Mouse (Mus musculus): ENCODE measurements around the gene Lnx1. TPM values are rescaled to one million over a fixed set of nuclear protein-coding genes. Genes with fewer than 3 reads are reported as not detected.

Gene Lnx1
- polyA plus RNA-seq, 1 experiment from 2014 or later, result 2.7 TPM

DNA sequence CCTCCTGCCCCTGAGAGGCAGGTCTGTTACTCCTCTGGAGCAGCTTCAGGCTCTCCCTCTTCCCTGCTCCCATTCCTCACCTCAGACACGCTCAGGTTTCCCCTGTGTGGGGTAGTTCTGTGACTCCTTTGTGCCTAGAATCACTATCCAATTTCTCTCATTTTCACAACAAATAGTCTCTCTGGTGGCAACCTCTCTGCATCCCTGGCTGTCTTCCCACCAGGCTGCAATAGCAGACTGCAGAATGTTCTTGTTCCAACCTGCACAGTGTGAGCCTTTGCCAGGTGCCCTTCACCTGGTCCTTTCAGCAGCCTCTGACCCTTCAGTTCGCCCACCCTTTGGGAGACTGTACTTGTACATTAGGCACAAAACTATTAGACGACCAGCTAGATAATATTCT, 19.1 kb upstream of the Lnx1 start:
- Histone ChIP-seq H3K4me2 (replicated peaks) (no peak overlapping the region), H3K4me3 (no peak overlapping the region), H3K4me1 (peaks cover 16% of the 10 kb centered on the region), H3K27me3 (no peaks in the 10 kb centered on the region), H3K9me3 (0 out of 2 replicates have a peak, but pooled peaks cover 3% of the 10 kb centered on the region), H3K27ac (replicated peaks) (no peak overlapping the region), H3K36me3 (no peaks in the 10 kb centered on the region), H3K9ac (replicated peaks) (no peak overlapping the region)
- WGBS, result 67% methylated on average over 3 of the region's 3 CpGs
- no peak for ATAC-seq (replicated peaks)

DNA sequence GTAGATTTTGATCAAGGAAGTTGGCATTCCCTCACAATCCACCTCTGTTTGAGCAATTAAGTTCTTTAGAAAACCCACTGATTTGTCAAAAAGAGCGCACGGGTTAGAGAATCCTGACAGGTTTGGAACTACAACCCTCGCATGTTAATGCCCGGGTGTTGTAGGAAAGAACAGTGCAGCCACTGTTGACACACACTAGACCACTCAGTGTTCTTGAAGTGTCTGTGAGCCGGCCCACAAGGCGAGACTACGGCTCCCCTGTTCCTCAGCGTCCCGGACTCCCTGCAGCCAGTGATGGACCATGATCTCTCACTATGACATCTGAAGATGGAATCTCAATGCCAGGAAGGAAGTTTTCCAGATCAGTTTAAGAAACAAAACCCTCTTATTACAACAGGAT, 17.9 kb upstream of the Lnx1 start:
- H3K4me1 ChIP-seq, result peaks cover 21% of the 10 kb centered on the region
- 0 out of 2 replicates have a peak overlapping the region, but pooled peaks have one; percentile 11 for H3K4me2 ChIP-seq (replicated peaks)
- H3K9ac ChIP-seq (replicated peaks), result no peak overlapping the region
- 25% methylated on average over 9 of the region's 9 CpGs for WGBS
- no peak overlapping the region for H3K4me3 ChIP-seq
- no peak overlapping the region for H3K27ac ChIP-seq (replicated peaks)
- H3K36me3 ChIP-seq, result no peaks in the 10 kb centered on the region
- no peak for ATAC-seq (replicated peaks)
- 0 out of 2 replicates have a peak, but pooled peaks cover 3% of the 10 kb centered on the region for H3K9me3 ChIP-seq
- H3K27me3 ChIP-seq, result no peaks in the 10 kb centered on the region

DNA sequence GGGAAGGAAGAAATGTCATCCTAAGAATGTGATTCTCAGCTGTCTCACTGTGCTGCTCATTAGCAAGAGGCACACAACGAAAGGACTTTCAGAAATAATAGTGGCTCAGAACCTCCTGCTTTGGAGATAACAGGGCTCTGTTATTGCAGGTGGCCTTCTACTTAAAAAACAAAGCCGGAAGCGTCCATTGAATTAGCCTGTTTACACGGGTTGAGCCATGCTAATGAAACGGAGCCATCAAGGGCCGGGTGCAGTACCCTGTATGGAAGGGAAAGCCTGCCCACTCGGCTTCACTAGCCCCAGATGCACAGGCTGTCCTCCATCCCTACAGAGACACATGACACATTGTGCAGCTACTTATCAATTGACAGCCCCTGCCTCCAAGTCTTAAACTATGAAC, 13.5 kb upstream of the Lnx1 start:
- H3K4me2 ChIP-seq (replicated peaks), result no peak overlapping the region
- H3K4me1 ChIP-seq, result peaks cover 13% of the 10 kb centered on the region; the same call in 1 of the 2 replicates
- no peaks in the 10 kb centered on the region for H3K9me3 ChIP-seq
- no peak overlapping the region for H3K9ac ChIP-seq (replicated peaks)
- H3K27me3 ChIP-seq, result no peaks in the 10 kb centered on the region
- H3K27ac ChIP-seq (replicated peaks), result no peak overlapping the region
- no peak overlapping the region for H3K4me3 ChIP-seq
- H3K36me3 ChIP-seq, result no peaks in the 10 kb centered on the region
- 3% methylated on average over 7 of the region's 7 CpGs for WGBS
- no peak for ATAC-seq (replicated peaks)

DNA sequence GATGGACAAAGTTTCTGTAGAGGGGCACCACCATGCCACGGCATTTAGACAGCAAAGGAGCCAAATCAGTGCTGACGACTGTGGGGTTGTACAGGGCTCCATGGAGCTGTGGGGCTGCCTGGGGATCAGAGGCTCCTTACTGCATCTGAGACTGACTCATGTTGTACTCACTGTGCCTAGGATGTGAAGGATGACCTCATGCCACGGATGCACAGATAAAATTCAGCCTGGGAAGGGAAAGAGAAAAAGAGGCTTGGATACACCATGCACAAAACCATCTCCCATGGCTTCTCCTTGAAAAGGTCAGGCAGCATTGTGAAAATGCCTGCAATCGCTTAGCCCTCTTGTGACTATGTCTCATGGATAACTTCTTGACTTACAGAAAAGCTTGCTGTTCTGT, 10.1 kb upstream of the Lnx1 start:
- WGBS, result 79% methylated on average over 4 of the region's 4 CpGs
- H3K27me3 ChIP-seq, result no peaks in the 10 kb centered on the region

DNA sequence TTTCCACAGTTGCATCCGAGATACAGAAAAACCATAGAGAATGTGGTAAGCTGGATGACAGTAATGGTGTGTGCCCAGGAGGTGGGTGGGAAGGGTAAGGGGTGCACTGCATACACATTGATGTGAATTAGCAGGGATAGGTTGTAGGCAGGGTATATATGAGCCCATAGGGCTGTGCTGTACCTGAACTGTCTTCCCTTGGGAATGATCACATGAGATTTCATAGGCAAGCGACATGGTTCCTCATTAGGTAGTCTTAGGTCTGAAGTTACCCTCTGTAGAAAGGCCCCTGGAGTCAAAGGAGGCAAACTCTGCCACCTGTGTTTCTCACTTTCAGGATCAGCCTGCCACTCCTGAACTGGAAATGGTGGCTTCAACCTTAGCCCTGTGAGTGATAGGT, 9.3 kb upstream of the Lnx1 start:
- no peak overlapping the region for H3K4me3 ChIP-seq
- 89% methylated on average over 2 of the region's 2 CpGs for WGBS
- no peak for ATAC-seq (replicated peaks)
- H3K36me3 ChIP-seq, result no peaks in the 10 kb centered on the region
- H3K9ac ChIP-seq (replicated peaks), result no peak overlapping the region
- no peak overlapping the region for H3K4me2 ChIP-seq (replicated peaks)
- H3K9me3 ChIP-seq, result no peaks in the 10 kb centered on the region
- 0 out of 2 replicates have a peak, but pooled peaks cover 5% of the 10 kb centered on the region for H3K4me1 ChIP-seq
- no peaks in the 10 kb centered on the region for H3K27me3 ChIP-seq
- H3K27ac ChIP-seq (replicated peaks), result no peak overlapping the region

More for the DNA sequence above, 10.1 kb upstream of the Lnx1 start:
- no peak for ATAC-seq (replicated peaks)
- H3K4me2 ChIP-seq (replicated peaks), result no peak overlapping the region
- H3K27ac ChIP-seq (replicated peaks), result no peak overlapping the region
- H3K9ac ChIP-seq (replicated peaks), result no peak overlapping the region
- no peaks in the 10 kb centered on the region for H3K9me3 ChIP-seq
- H3K4me3 ChIP-seq, result no peak overlapping the region
- 0 out of 2 replicates have a peak, but pooled peaks cover 5% of the 10 kb centered on the region for H3K4me1 ChIP-seq
- H3K36me3 ChIP-seq, result no peaks in the 10 kb centered on the region

DNA sequence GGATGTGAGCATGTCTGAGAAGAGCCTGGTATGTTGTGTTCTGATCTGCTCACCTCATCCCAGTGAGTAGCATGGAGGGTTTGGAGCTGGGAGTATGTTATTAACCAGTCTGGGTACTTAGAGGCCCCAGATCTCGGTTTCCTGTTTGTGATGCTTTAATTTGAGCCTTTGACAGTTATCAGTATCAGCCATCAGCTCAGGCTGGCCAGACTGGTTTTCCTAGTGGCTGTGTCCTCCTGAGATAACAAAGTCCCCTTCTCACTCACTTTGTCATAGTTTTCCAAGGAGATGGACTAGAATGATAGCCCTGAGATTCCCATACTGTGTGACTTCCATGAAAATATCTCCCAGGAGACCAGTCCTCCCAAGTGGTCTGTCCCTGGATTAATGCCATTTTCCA, 8.3 kb upstream of the Lnx1 start:
- 0 out of 2 replicates have a peak, but pooled peaks cover 1% of the 10 kb centered on the region for H3K4me1 ChIP-seq
- no peak overlapping the region for H3K27ac ChIP-seq (replicated peaks)
- H3K9ac ChIP-seq (replicated peaks), result no peak overlapping the region
- no peak overlapping the region for H3K4me3 ChIP-seq
- no peaks in the 10 kb centered on the region for H3K27me3 ChIP-seq
- H3K36me3 ChIP-seq, result no peaks in the 10 kb centered on the region
- WGBS, result 81% methylated on average over 1 of the region's 1 CpGs
- H3K4me2 ChIP-seq (replicated peaks), result no peak overlapping the region
- no peaks in the 10 kb centered on the region for H3K9me3 ChIP-seq
- ATAC-seq (replicated peaks), result no peak

DNA sequence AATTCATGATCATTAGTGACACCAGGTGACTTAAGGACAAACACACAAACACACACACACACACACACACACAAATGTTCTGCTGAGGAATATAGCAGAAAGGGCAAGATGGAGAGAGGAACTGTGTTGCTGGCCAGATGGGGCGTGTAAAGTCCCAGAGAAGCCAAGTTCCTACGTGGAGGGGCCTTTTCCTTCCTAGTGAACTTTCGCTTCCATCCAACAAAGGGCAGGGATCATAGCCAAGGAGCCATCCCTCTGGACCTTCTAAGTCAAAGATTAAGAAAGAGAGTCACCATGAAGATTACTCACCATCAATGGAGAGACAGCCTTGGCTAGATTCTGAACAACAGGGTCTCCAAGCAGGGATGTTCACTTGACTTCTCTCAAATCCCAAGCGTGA, 7.5 kb upstream of the Lnx1 start:
- Histone ChIP-seq H3K27ac (replicated peaks) (no peak overlapping the region), H3K4me1 (0 out of 2 replicates have a peak, but pooled peaks cover under 1% of the 10 kb centered on the region), H3K36me3 (no peaks in the 10 kb centered on the region), H3K4me3 (no peak overlapping the region), H3K9me3 (no peaks in the 10 kb centered on the region), H3K9ac (replicated peaks) (no peak overlapping the region), H3K27me3 (no peaks in the 10 kb centered on the region), H3K4me2 (replicated peaks) (no peak overlapping the region)
- no peak for ATAC-seq (replicated peaks)
- 90% methylated on average over 4 of the region's 4 CpGs for WGBS

DNA sequence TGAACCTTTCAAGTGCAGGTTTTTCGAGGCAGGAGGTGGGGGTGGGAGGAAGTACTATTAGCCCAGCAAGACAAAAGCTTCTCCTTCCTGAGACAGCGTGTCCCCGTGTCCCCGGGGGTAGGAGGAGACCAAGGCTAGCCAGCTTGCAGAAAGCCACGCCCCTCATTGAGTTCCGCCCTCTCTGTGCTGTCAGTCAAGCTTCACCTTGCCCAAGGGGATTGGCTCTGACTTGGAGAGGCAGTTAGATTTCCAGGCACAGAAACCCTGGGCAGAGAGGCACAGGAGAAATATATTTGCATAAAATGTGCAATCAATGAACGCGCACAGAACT, 1.7 kb upstream of the Lnx1 start:
- 1% methylated on average over 8 of the region's 8 CpGs for WGBS
- H3K9me3 ChIP-seq, result no peaks in the 10 kb centered on the region
- H3K4me3 ChIP-seq, result peak overlapping the region; percentile 39
- H3K4me2 ChIP-seq (replicated peaks), result peak overlapping the region; percentile 53
- ATAC-seq (replicated peaks), result peak; percentile 94
- no peaks in the 10 kb centered on the region for H3K27me3 ChIP-seq
- H3K36me3 ChIP-seq, result no peaks in the 10 kb centered on the region
- 0 out of 2 replicates have a peak overlapping the region, but pooled peaks have one; percentile 23 for H3K9ac ChIP-seq (replicated peaks)
- H3K27ac ChIP-seq (replicated peaks), result no peak overlapping the region
- H3K4me1 ChIP-seq, result peaks cover 14% of the 10 kb centered on the region

DNA sequence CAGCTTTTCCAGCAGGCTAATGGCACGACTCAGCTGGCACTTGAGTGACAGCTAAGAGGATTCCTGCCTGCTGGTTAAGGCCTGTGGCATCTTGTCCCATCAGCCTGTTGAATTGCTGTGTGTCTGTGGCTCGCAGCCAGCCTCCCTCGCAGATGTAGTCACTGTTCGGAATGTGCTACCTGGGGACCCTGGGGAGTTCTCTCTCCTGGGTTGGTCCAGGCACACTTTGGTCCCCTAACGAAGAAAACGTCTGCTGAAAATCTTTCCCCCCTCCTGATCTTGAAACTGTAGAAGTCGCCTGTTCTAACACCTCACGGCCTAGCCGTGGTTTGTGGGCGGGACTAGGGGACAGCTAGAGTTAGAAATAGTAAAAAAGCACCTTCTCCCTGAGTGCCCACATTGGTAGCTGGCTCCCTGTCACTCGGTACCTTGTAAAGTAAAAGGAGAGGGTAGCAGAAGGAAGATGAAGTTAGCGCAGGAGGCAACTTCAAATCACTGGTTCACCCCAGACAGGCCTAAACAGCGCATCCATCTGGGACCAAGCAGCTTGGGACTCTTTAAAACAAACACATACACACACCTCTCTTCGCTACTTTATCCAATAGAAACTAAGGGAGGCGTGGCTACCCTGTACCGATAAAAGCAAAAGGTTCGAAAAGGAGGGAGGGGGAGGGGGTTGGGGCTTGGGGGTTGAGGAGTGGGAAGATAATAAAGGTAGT, 1.2 kb upstream of the Lnx1 start:
- H3K9me3 ChIP-seq, result no peaks in the 10 kb centered on the region
- H3K27ac ChIP-seq (replicated peaks), result no peak overlapping the region
- no peaks in the 10 kb centered on the region for H3K36me3 ChIP-seq
- peak overlapping the region; percentile 39 for H3K4me3 ChIP-seq
- H3K9ac ChIP-seq (replicated peaks), result 0 out of 2 replicates have a peak overlapping the region, but pooled peaks have one; percentile 23
- peak; percentile 86 for ATAC-seq (replicated peaks)
- H3K4me2 ChIP-seq (replicated peaks), result peak overlapping the region; percentile 53
- no peaks in the 10 kb centered on the region for H3K27me3 ChIP-seq
- 11% methylated on average over 17 of the region's 17 CpGs for WGBS
- peaks cover 14% of the 10 kb centered on the region for H3K4me1 ChIP-seq

DNA sequence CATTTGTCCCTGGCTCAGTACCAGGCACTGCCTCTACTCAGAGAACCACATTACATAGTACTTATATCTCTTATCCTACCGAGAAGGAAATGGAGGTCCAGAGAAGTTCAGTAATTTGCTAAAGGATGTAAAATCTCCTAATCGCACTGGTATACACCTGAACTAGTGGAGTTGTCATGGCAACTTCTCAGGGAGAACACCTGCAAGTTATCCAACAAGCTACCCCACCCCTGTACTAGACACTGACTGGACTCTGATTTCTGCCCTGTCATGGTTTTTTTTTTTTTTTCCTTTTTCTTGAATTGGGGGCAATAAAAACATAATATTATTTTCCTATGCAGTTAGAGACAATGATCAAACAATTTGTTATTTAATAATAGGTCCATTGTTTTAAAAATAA, 1.8 kb downstream of the Lnx1 start:
- peaks cover 14% of the 10 kb centered on the region for H3K4me1 ChIP-seq
- no peaks in the 10 kb centered on the region for H3K36me3 ChIP-seq
- H3K9me3 ChIP-seq, result no peaks in the 10 kb centered on the region
- ATAC-seq (replicated peaks), result no peak
- WGBS, result 79% methylated on average over 2 of the region's 2 CpGs
- no peak overlapping the region for H3K4me3 ChIP-seq
- H3K27ac ChIP-seq (replicated peaks), result no peak overlapping the region
- H3K4me2 ChIP-seq (replicated peaks), result no peak overlapping the region
- H3K9ac ChIP-seq (replicated peaks), result no peak overlapping the region
- H3K27me3 ChIP-seq, result no peaks in the 10 kb centered on the region

DNA sequence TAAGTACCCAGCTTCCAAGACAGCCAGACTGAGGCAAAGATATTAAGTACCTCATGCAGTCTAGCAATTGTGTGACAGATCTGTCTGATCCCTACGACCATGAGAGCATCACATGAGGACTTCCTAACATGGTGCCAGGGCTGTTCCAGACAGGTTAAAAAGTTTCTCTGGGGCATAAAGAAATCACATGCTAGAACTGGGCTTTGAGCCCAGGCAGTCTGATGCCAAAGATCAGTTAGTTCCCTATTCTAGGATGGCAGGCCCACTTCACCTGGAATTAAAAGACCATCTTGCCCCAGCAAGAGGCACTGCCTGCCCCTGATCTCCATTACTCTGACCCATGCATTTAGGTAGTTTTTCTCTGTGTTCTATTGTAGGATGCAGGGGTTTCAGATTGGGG, 3.0 kb downstream of the Lnx1 start:
- H3K36me3 ChIP-seq, result no peaks in the 10 kb centered on the region
- no peak overlapping the region for H3K4me2 ChIP-seq (replicated peaks)
- no peak overlapping the region for H3K27ac ChIP-seq (replicated peaks)
- peaks cover 9% of the 10 kb centered on the region for H3K4me1 ChIP-seq
- H3K27me3 ChIP-seq, result no peaks in the 10 kb centered on the region
- WGBS, result 82% methylated on average over 1 of the region's 1 CpGs
- no peak for ATAC-seq (replicated peaks)
- H3K4me3 ChIP-seq, result no peak overlapping the region
- no peaks in the 10 kb centered on the region for H3K9me3 ChIP-seq
- H3K9ac ChIP-seq (replicated peaks), result no peak overlapping the region

DNA sequence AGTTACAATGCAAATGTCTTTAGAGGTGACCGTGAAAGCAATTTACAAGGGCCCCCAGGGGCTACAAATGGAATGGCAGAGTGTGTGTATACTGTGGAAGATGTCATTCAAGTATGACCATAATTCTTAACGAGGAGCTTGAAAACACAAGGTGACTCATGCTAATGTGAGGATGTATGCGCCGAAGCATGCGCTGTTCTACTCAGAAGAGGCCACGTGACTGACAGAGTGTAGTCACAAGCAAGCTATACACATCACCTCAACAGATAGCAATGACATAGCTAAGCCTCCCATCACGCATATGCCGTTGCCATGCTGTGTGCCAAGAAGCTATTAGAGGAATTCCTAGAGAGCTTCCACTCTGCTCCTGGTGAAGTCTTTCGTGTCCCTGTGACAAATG, 5.2 kb downstream of the Lnx1 start:
- H3K36me3 ChIP-seq, result no peaks in the 10 kb centered on the region
- H3K9me3 ChIP-seq, result no peaks in the 10 kb centered on the region
- H3K4me3 ChIP-seq, result no peak overlapping the region
- H3K27ac ChIP-seq (replicated peaks), result no peak overlapping the region
- 67% methylated on average over 9 of the region's 9 CpGs for WGBS
- no peak for ATAC-seq (replicated peaks)
- H3K9ac ChIP-seq (replicated peaks), result no peak overlapping the region
- no peaks in the 10 kb centered on the region for H3K4me1 ChIP-seq
- no peaks in the 10 kb centered on the region for H3K27me3 ChIP-seq
- no peak overlapping the region for H3K4me2 ChIP-seq (replicated peaks)

DNA sequence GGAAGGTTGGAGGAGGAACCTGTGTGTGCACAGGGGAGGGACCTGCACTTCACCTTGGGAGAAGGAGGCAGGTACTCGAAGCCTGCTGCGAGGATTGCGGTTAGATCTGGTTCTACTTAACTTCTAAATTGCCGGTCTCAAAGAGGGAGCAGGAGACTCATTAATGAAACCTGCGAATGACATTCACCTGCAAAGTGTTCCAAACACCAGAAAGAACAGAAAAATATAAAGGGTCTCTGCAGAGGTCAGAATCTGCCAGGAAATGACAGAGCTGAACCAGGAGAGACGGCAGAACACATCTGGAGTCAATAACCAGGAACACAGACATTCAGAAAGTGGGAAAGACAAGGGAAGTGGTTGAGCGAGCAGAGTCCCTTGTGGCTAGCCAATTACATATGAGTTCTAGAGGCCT, 8.3 kb downstream of the Lnx1 start:
- WGBS, result 87% methylated on average over 7 of the region's 7 CpGs
- no peak for ATAC-seq (replicated peaks)
- no peaks in the 10 kb centered on the region for H3K9me3 ChIP-seq

More for the DNA sequence above, 8.3 kb downstream of the Lnx1 start:
- no peaks in the 10 kb centered on the region for H3K36me3 ChIP-seq
- no peaks in the 10 kb centered on the region for H3K27me3 ChIP-seq
- H3K4me2 ChIP-seq (replicated peaks), result no peak overlapping the region
- no peak overlapping the region for H3K27ac ChIP-seq (replicated peaks)
- no peak overlapping the region for H3K4me3 ChIP-seq
- no peaks in the 10 kb centered on the region for H3K4me1 ChIP-seq
- H3K9ac ChIP-seq (replicated peaks), result no peak overlapping the region
